Mouse (Mus musculus) hindbrain, postnatal 0 days (tissue): Measurements from ENCODE around the gene Kcnj3. TPM values are rescaled to one million over a fixed set of nuclear protein-coding genes. Genes with fewer than 3 reads are reported as not detected.

ENCODE experiments used
- ATAC-seq: fragments of 200-750 bp; cut with Nextera tagmentation; 2 replicates; pipeline ENCODE4 v1.8.0; 2017; ENCODE audit warnings: mild to moderate bottlenecking, moderate TSS enrichment, moderate library complexity
- DNase-seq: peaks from one replicate; pipeline ENCODE4 v3.0.0-alpha.2; 2015; ENCODE audit warnings: low spot score
- H3K27ac ChIP-seq: fragments of 300-500 bp; sonication (generic); 2 replicates; pipeline ENCODE4 v1.5.1; 2014; ENCODE audit warnings: mild to moderate bottlenecking
- H3K27me3 ChIP-seq: fragments of 300-500 bp; sonication (generic); 2 replicates; pipeline ENCODE4 v1.6.1; 2014; ENCODE audit warnings: low read length, mixed read lengths; ENCODE audit not compliant: insufficient read depth
- H3K36me3 ChIP-seq: fragments of 300-500 bp; sonication (generic); 2 replicates; pipeline ENCODE4 v1.6.1; 2014; ENCODE audit warnings: low read length, mixed read lengths; ENCODE audit not compliant: insufficient read depth
- H3K4me1 ChIP-seq: fragments of 300-500 bp; sonication (generic); 2 replicates; pipeline ENCODE4 v1.6.1; 2014; ENCODE audit warnings: antibody characterized with exemption, low read length, mixed read lengths; ENCODE audit not compliant: insufficient read depth
- H3K4me2 ChIP-seq: fragments of 300-500 bp; sonication (generic); 2 replicates; pipeline ENCODE4 v1.6.1; 2014; ENCODE audit warnings: low read depth, mild to moderate bottlenecking, low read length, moderate library complexity, mixed read lengths
- H3K4me3 ChIP-seq: fragments of 300-500 bp; sonication (generic); 2 replicates; pipeline ENCODE4 v1.5.1; 2014; ENCODE audit warnings: low read length
- H3K9ac ChIP-seq: fragments of 300-500 bp; sonication (generic); replicated peaks from 2 replicates; pipeline ENCODE4 v1.6.1; 2014; ENCODE audit warnings: mild to moderate bottlenecking, low read length, moderate library complexity, mixed read lengths
- H3K9me3 ChIP-seq: fragments of 300-500 bp; sonication (generic); 2 replicates; pipeline ENCODE4 v1.6.1; 2016; ENCODE audit warnings: low read length, mixed read lengths
- CTCF ChIP-seq: IDR thresholded peaks from 2 replicates; pipeline ENCODE4 v1.5.1; 2016; ENCODE audit warnings: antibody characterized with exemption, control low read depth, low read depth
- WGBS: fragments of 180-500 bp; shearing (Covaris S2); extraction: QIAGEN DNeasy Blood & Tissue Kit; methylation state at CpG from one replicate; pipeline ENCODE4 v1.1.7; 2014; 5-methylcytosine and 5-hydroxymethylcytosine counted together
- polyA plus RNA-seq: library from polyadenylated mRNA; unstranded; fragments of >200 nt; fragmentation: Nextera tagmentation; extraction: Ambion mirVana; gene quantifications from 2 replicates; pipeline ENCODE4 v1.2.1, GENCODE M21; 2015
- total RNA-seq: library from RNA; depleted of rRNA; stranded (reverse); fragments of >200 nt; gene quantifications from 2 replicates; pipeline ENCODE4 v1.2.3, GENCODE M21; 2014; rRNA removed

Gene Kcnj3
- total RNA-seq: 31.5 and 34.6 TPM in 2 replicates
- polyA plus RNA-seq: 6.1 and 6.4 TPM in 2 replicates

DNA sequence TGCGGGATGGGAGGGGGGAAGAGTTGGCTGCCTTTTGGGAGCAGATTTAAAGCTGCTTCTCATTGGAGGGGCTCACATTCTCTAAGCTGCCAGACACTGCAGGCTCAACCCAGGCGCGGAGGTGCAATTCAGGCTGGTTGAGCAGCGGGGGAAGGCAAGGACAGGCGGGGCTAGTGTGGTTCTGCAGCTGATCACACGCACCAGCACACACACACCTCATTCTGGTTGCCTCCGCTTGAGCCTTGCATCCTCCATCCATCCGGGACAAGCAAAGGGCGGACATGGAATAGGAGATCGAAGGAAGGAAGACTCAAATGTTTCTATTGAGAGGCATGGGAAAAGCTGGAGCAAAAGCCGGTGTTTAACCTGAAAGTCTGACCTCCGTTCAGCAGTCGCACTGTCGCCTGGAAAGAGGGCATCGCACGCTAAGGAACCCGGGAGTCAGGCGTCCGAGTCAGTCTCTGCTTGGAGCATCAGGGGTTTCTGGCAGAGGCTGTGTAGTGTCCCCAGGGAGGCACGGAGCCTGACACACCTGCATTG, at the start of gene Kcnj3:
TSS of gene Kcnj3 (plus strand) at position 250 of the 540 bp plus-strand sequence.
- under 1% methylated on average over 20 of the region's 20 CpGs for WGBS
- H3K4me3 ChIP-seq: peak within 1 kb of the TSS; percentile 73
- no peaks in the 10 kb centered on the region for H3K27me3 ChIP-seq
- peak within 1 kb of the TSS; percentile 90 for H3K4me2 ChIP-seq
- no peak for TF ChIP-seq CTCF
- H3K9ac ChIP-seq: peak within 1 kb of the TSS; percentile 62
- peak; percentile 80 for DNase-seq
- no peaks in the 10 kb centered on the region for H3K36me3 ChIP-seq
- peak within 1 kb of the TSS; percentile 80 for H3K27ac ChIP-seq
- H3K4me1 ChIP-seq: no peaks in the 10 kb centered on the region
- no peaks in the 10 kb centered on the region for H3K9me3 ChIP-seq
- peak; percentile 89 for ATAC-seq

GRCm38 (mm10) chr2:55390330-55390989, 45.3 kb upstream of the Kcnj3 start:
- Histone ChIP-seq H3K4me3 (no peak overlapping the region), H3K4me1 (no peaks in the 10 kb centered on the region), H3K27ac (no peak overlapping the region), H3K9me3 (no peaks in the 10 kb centered on the region), H3K27me3 (no peaks in the 10 kb centered on the region), H3K36me3 (no peaks in the 10 kb centered on the region), H3K9ac (no peak overlapping the region), H3K4me2 (no peak overlapping the region)
- no peak for ATAC-seq
- 70% methylated on average over 3 of the region's 3 CpGs for WGBS
- no peak for TF ChIP-seq CTCF
- no peak for DNase-seq

- ATAC-seq (no peak), DNase-seq (no peak)
- Histone ChIP-seq H3K27me3 (no peaks in the 10 kb centered on the region), H3K9me3 (no peaks in the 10 kb centered on the region), H3K4me2 (no peak overlapping the region), H3K9ac (no peak overlapping the region), H3K4me3 (no peak overlapping the region), H3K4me1 (no peaks in the 10 kb centered on the region), H3K36me3 (no peaks in the 10 kb centered on the region), H3K27ac (no peak overlapping the region)
- WGBS: 79% methylated on average over 1 of the region's 1 CpGs
- no peak for TF ChIP-seq CTCF
Observed at GRCm38 (mm10) chr2:55405307-55405706, 30.5 kb upstream of the Kcnj3 start.

- Histone ChIP-seq H3K4me1 (no peaks in the 10 kb centered on the region), H3K27ac (no peak overlapping the region), H3K4me3 (no peak overlapping the region), H3K36me3 (no peaks in the 10 kb centered on the region), H3K9ac (no peak overlapping the region), H3K9me3 (no peaks in the 10 kb centered on the region), H3K4me2 (no peak overlapping the region), H3K27me3 (no peaks in the 10 kb centered on the region)
- DNase-seq (no peak), ATAC-seq (no peak)
- TF ChIP-seq CTCF: no peak
- 58% methylated on average over 2 of the region's 2 CpGs for WGBS
Observed at GRCm38 (mm10) chr2:55427633-55428032, 8.1 kb upstream of the Kcnj3 start.

GRCm38 (mm10) chr2:55432104-55432503, 3.7 kb upstream of the Kcnj3 start:
- Histone ChIP-seq H3K9ac (no peak overlapping the region), H3K4me2 (no peak overlapping the region), H3K27me3 (no peaks in the 10 kb centered on the region), H3K36me3 (no peaks in the 10 kb centered on the region), H3K9me3 (no peaks in the 10 kb centered on the region), H3K27ac (no peak overlapping the region), H3K4me1 (no peaks in the 10 kb centered on the region), H3K4me3 (no peak overlapping the region)
- peak; percentile 35; the same call in 1 of the 2 replicates for ATAC-seq
- TF ChIP-seq CTCF: no peak
- peak; percentile 52 for DNase-seq
- WGBS: 50% methylated on average over 4 of the region's 4 CpGs

- peak overlapping the region; percentile 73 for H3K4me3 ChIP-seq
- H3K4me1 ChIP-seq: no peaks in the 10 kb centered on the region
- H3K27ac ChIP-seq: peak overlapping the region; percentile 80
- peak overlapping the region; percentile 62 for H3K9ac ChIP-seq
- DNase-seq: peak; percentile 42
- H3K27me3 ChIP-seq: no peaks in the 10 kb centered on the region
- H3K4me2 ChIP-seq: peak overlapping the region; percentile 90
- no peaks in the 10 kb centered on the region for H3K9me3 ChIP-seq
- no peaks in the 10 kb centered on the region for H3K36me3 ChIP-seq
- WGBS: under 1% methylated on average over 21 of the region's 21 CpGs
- peak; percentile 12; the same call in 1 of the 2 replicates for TF ChIP-seq CTCF
- ATAC-seq: peak; percentile 48
Observed at GRCm38 (mm10) chr2:55436261-55437006, 664 bp downstream of the Kcnj3 start.
